Mouse (Mus musculus): ENCODE measurements around the gene Ppp2r3a.

DNA sequence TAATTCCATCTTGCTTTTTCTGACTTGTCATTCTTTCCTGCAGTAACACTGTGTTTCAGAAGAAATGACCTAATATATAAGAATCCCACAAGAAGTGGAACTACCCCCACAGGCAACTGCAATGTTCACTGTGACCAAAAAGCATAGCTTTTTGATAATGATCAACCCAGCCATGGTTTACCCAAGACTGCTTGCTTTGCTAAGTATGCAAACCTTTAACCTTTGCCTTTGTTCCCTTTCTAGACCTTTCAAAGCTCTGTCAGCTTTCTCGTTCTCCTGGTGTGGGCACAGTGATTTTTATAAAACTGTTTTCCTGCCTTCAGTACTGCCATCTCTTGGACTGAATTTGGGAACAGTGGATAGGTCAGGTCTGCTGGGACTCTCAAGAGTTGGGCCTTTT is 43.6 kb downstream of the Ppp2r3a start:
- no peak for TF ChIP-seq CTCF (IDR thresholded peaks at IDR 0.05; ENCODE audit: borderline replicate concordance, control insufficient read depth, extremely low read depth, insufficient read depth, low read length, poor library complexity)
- TF ChIP-seq POLR2A (IDR thresholded peaks at IDR 0.05; ENCODE audit: control insufficient read depth, extremely low read depth, insufficient read depth, low read length, poor library complexity): no peak

Measured in thymus, adult 2 months (tissue).